Mouse (Mus musculus): ENCODE results near the gene Uap1l1. TPM values are rescaled to one million over a fixed set of nuclear protein-coding genes. Genes with fewer than 3 reads are reported as not detected.

Gene Uap1l1
- polyA plus RNA-seq, 1 experiment from 2014 or later = 12.7 TPM

DNA sequence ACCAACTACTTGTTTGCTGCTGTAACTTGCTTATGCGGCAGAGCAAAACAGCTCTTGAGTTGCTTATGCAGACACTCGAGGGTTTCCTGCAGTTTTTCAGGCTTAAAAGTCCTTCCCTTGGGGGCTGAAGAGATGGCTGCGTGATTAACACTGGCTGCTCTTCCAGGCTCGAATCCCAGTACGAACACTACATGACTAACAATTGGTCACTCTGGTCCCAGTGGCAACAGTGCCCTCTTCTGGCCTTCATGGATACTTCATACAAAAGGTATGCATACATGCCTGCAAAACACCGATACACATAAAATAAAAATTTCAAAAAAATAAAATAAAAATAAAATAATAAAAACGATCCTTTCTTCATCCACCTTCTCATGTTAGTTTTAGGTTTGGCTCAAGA, 37.0 kb downstream of the Uap1l1 start:
- H3K27ac ChIP-seq = no peak overlapping the region
- peaks cover 9% of the 10 kb centered on the region for H3K4me1 ChIP-seq
- no peaks in the 10 kb centered on the region for H3K27me3 ChIP-seq (ENCODE audit: insufficient read depth, poor library complexity, severe bottlenecking)
- 0 out of 2 replicates have a peak, but pooled peaks cover under 1% of the 10 kb centered on the region for H3K36me3 ChIP-seq
- no peaks in the 10 kb centered on the region for H3K9me3 ChIP-seq
- H3K4me3 ChIP-seq = no peak overlapping the region
- DNase-seq (ENCODE audit: low spot score) = no peak
- WGBS = 38% methylated on average over 7 of the region's 7 CpGs

DNA sequence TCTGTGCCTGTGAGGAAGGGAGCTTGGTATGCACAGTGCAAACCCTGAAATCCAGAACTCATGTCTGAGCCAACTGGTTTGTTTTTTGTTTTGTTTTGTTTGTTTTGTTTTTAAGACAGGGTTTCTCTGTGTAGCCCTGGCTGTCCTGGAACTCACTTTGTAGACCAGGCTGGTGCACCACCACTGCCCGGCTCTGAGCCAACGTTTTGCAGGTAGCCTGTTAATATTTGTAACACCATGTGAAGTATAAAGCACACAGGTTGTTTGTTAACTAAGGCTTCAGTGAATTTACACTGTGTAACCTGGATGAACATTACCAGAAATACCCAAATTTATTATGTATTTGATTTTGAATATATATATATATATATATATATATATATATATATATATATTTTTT, 39.4 kb downstream of the Uap1l1 start:
- Histone ChIP-seq H3K9me3 (no peaks in the 10 kb centered on the region), H3K36me3 (no peaks in the 10 kb centered on the region), H3K27me3 (ENCODE audit: insufficient read depth, poor library complexity, severe bottlenecking) (peaks cover 7% of the 10 kb centered on the region), H3K4me3 (no peak overlapping the region), H3K27ac (no peak overlapping the region), H3K4me1 (no peaks in the 10 kb centered on the region)
- 71% methylated on average over 2 of the region's 2 CpGs for WGBS
- DNase-seq (ENCODE audit: low spot score) = no peak

DNA sequence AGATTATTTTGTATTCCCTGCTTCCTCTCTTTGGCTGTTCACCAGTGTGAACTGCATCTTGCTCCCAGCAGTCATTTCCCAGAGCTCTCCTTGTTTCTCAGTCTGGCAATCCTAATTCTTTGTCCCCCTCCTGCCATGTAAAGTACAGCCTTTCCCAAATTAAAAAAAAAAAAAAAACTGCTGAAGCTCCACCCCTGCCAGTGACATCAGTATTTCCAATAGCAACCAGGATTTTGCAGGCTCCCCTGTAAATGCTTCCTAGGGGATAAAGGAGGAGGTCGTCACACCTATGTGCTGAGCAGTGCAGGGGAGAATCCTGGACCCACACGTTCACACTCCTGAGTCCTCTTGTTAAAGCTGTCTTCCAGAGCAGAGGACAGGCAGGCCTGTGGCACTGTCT, 45.4 kb downstream of the Uap1l1 start:
- Histone ChIP-seq H3K9me3 (no peaks in the 10 kb centered on the region), H3K4me1 (peaks cover 7% of the 10 kb centered on the region; the same call in 1 of the 2 replicates), H3K27ac (no peak overlapping the region), H3K27me3 (ENCODE audit: insufficient read depth, poor library complexity, severe bottlenecking) (peaks cover 66% of the 10 kb centered on the region), H3K36me3 (no peaks in the 10 kb centered on the region), H3K4me3 (no peak overlapping the region)
- 25% methylated on average over 2 of the region's 2 CpGs for WGBS
- DNase-seq (ENCODE audit: low spot score) = no peak

DNA sequence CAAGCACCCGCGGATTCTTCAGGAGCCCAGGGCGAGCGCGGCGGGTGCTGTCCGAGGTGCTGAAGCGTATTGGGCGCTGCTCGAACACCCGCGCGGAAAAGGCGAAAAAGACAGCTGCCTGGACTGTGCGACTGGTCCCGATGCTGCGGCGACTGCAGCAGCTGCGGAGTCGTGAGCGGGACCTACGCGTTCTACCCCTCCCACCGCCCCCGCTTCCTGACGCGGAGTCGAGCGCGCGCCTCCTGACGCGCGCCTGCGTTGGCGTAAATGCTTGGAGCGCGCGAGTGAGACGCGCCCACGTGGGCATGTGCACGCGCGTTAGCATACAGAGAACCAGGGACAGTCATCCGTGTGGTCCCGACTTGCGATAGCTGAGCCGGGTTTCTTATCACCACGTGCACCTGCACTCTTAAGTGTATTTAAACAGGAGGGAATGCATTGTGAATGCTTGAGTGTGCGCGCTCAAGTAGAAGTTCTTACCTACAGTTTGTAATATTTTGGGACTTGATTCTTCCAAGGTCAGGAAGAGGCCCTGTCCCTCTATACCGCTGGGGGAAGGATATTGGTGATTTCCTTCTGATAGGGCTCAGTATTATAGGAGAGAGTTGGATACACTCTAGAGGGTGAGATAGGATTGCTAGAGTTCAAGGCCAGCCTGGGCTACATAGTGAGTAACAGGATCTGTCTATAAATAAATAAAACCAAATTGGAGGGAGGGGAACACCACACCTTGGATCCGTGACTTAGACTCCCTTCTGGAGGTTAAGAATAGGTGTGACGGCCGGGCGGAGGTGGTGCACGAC, 46.3 kb downstream of the Uap1l1 start, which contains the start of gene Grin1:
Gene Grin1, minus strand, starts transcription at position 217 of the 803 bp plus-strand sequence.
- 10% methylated on average over 58 of the region's 58 CpGs for WGBS
- peak within 1 kb of the TSS; percentile 53 for H3K4me3 ChIP-seq
- H3K36me3 ChIP-seq = no peaks in the 10 kb centered on the region
- H3K27ac ChIP-seq = no peak within 1 kb of the TSS
- peaks cover 7% of the 10 kb centered on the region; the same call in 1 of the 2 replicates for H3K4me1 ChIP-seq
- H3K9me3 ChIP-seq = no peaks in the 10 kb centered on the region
- peaks cover 75% of the 10 kb centered on the region for H3K27me3 ChIP-seq (ENCODE audit: insufficient read depth, poor library complexity, severe bottlenecking)
- DNase-seq (ENCODE audit: low spot score) = no peak

DNA sequence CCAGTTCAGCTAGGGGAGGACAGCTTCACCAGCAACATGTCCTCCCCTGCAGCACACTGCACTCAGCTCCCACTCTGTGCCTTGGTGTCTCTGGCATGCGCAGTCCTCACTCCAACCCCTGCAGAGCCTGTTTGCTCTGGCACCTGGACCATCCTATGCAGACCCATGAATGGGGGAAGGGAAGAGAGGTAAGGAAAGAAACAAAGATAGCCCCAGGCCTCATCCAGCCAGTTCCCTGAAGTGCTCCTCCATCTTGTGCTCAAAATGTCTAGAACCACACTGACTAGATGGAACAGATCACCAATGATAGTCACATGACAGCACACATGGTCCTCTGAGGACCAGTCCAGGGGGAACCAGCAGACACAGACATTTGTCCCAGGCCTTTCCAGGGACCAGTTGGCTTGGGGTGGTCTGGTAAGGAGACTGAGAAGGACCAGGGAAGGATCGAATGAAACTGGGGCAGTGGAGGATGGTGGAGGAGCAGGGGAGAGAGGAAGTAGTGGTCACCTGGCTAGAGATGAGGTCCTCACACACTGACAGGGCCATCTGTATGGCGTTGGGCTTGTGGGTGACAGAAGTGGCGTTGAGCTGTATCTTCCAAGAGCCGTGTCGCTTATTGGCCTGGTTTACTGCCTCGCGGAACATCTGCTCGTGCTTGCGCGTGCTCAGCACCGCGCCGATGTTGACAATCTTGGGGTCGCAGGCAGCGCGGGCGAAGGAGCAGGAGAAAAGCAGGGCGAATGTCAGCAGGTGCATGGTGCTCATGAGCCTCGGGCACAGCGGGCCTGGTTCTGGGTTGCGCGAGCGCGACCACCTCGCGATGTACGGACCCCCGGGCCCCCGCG, 47.1 kb downstream of the Uap1l1 start:
- H3K36me3 ChIP-seq = no peaks in the 10 kb centered on the region
- peaks cover 83% of the 10 kb centered on the region for H3K27me3 ChIP-seq (ENCODE audit: insufficient read depth, poor library complexity, severe bottlenecking)
- H3K4me3 ChIP-seq = peak overlapping the region; percentile 53
- peaks cover 7% of the 10 kb centered on the region; the same call in 1 of the 2 replicates for H3K4me1 ChIP-seq
- DNase-seq (ENCODE audit: low spot score) = no peak
- WGBS = 8% methylated on average over 31 of the region's 31 CpGs
- H3K9me3 ChIP-seq = no peaks in the 10 kb centered on the region
- no peak overlapping the region for H3K27ac ChIP-seq

DNA sequence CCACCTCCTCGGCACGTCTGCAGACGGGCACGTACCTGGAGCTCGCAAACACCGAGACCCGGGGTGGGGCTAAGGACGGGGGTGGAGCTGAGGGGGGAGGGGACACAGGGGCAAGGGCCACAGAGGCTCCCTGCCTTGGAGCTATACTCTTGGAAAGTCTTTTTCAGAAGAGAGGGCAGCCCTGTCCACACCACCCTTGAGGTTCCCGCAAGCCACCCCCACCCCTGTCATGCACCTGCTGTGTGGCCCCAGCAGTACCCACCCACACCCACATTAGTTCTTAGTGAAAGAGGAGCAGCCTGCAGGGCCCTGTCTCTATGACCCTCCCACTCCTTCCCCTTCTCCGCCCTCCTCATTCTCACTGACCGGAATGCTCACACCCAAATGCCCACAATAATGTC, 54.0 kb downstream of the Uap1l1 start:
- H3K9me3 ChIP-seq = no peaks in the 10 kb centered on the region
- DNase-seq (ENCODE audit: low spot score) = no peak
- H3K27me3 ChIP-seq (ENCODE audit: insufficient read depth, poor library complexity, severe bottlenecking) = peaks cover 100% of the 10 kb centered on the region
- H3K36me3 ChIP-seq = no peaks in the 10 kb centered on the region
- WGBS = 7% methylated on average over 11 of the region's 11 CpGs
- no peak overlapping the region for H3K27ac ChIP-seq
- H3K4me1 ChIP-seq = 0 out of 2 replicates have a peak, but pooled peaks cover 3% of the 10 kb centered on the region
- H3K4me3 ChIP-seq = no peak overlapping the region

DNA sequence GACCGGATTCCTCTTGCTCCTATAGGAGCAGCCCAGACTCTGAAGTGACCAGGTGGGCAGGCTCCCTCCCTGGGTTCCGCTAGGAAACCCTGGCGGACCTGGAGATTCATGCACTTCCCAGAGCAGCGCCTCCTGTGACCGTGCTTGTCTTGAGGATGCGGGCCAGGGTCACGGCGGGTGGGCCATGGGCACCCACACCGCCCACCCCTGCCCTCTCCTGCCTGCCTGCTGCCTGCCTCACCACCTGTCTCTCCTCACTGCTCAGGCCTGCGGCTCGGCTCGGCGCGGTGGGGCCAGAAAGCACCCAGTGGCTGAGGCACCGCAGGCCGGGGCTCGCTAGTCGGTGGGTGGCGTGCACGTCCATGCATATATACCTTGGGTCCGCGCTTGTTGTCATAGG, 54.5 kb downstream of the Uap1l1 start:
- H3K4me1 ChIP-seq = 0 out of 2 replicates have a peak, but pooled peaks cover 3% of the 10 kb centered on the region
- H3K4me3 ChIP-seq = 0 out of 2 replicates have a peak overlapping the region, but pooled peaks have one; percentile 10
- WGBS = 3% methylated on average over 22 of the region's 22 CpGs
- no peaks in the 10 kb centered on the region for H3K9me3 ChIP-seq
- H3K27me3 ChIP-seq (ENCODE audit: insufficient read depth, poor library complexity, severe bottlenecking) = peaks cover 100% of the 10 kb centered on the region
- no peaks in the 10 kb centered on the region for H3K36me3 ChIP-seq
- H3K27ac ChIP-seq = no peak overlapping the region
- no peak for DNase-seq (ENCODE audit: low spot score)

DNA sequence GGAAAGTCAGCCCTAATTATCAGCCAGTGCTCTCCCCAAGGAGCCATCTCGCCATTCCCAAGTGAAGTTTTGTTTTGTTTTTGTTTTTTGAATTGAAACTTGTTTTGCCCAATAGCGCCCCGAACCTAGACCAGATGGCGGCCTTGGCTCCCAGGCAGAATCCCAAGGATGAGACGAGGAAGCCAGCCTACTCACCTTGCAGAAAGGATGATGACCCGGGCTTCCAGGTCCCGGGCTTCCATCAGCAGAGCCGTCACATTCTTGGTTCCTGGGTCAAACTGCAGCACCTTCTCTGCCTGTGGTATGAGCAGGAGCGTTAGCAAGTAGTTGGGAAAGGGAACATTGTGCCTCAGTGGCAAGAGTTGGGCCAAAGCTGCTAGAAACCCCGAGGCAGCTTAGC, 55.3 kb downstream of the Uap1l1 start:
- peaks cover 6% of the 10 kb centered on the region for H3K4me1 ChIP-seq
- DNase-seq (ENCODE audit: low spot score) = no peak
- H3K9me3 ChIP-seq = no peaks in the 10 kb centered on the region
- no peak overlapping the region for H3K4me3 ChIP-seq
- 54% methylated on average over 10 of the region's 10 CpGs for WGBS
- no peak overlapping the region for H3K27ac ChIP-seq
- H3K36me3 ChIP-seq = no peaks in the 10 kb centered on the region
- peaks cover 100% of the 10 kb centered on the region for H3K27me3 ChIP-seq (ENCODE audit: insufficient read depth, poor library complexity, severe bottlenecking)

Other genes starting within 250 kb of the Uap1l1 start
- 5.7 and 5.9 TPM in 2 replicates for gene Nrarp, start 184.9 kb downstream of the Uap1l1 start, polyA plus RNA-seq (2016; fragmentation: Nextera tagmentation; extraction: Ambion mirVana)
- gene Tor4a, start 168.8 kb downstream of the Uap1l1 start, polyA plus RNA-seq (2016; fragmentation: Nextera tagmentation; extraction: Ambion mirVana) = 7.7 and 8.4 TPM in 2 replicates
- 90.9 and 99.8 TPM in 2 replicates for gene Nelfb, start 154.2 kb downstream of the Uap1l1 start, polyA plus RNA-seq (2016; fragmentation: Nextera tagmentation; extraction: Ambion mirVana)
- 0.10 TPM in 1 of 2 replicates, not detected in the other for gene Stpg3, start 151.0 kb downstream of the Uap1l1 start, polyA plus RNA-seq (2016; fragmentation: Nextera tagmentation; extraction: Ambion mirVana)
- gene Fam166a, start 146.9 kb downstream of the Uap1l1 start, polyA plus RNA-seq (2016; fragmentation: Nextera tagmentation; extraction: Ambion mirVana) = 0.92 TPM in 1 of 2 replicates, not detected in the other
- gene Tubb4b, start 141.0 kb downstream of the Uap1l1 start, polyA plus RNA-seq (2016; fragmentation: Nextera tagmentation; extraction: Ambion mirVana) = 544 and 610 TPM in 2 replicates
- gene Slc34a3, start 131.3 kb downstream of the Uap1l1 start, polyA plus RNA-seq (2016; fragmentation: Nextera tagmentation; extraction: Ambion mirVana) = not detected in 2 replicates
- 0.08 TPM in 1 of 2 replicates, not detected in the other for gene Rnf224, start 128.9 kb downstream of the Uap1l1 start, polyA plus RNA-seq (2016; fragmentation: Nextera tagmentation; extraction: Ambion mirVana)
- 6.4 and 9.1 TPM in 2 replicates for gene Rnf208, start 123.4 kb downstream of the Uap1l1 start, polyA plus RNA-seq (2016; fragmentation: Nextera tagmentation; extraction: Ambion mirVana)
- gene Cysrt1, start 123.2 kb downstream of the Uap1l1 start, polyA plus RNA-seq (2016; fragmentation: Nextera tagmentation; extraction: Ambion mirVana) = not detected in 2 replicates
- gene AL732309.1, start 118.8 kb downstream of the Uap1l1 start, polyA plus RNA-seq (2016; fragmentation: Nextera tagmentation; extraction: Ambion mirVana) = 4.0 and 6.0 TPM in 2 replicates
- 17.1 and 19.0 TPM in 2 replicates for gene Tmem203, start 110.2 kb downstream of the Uap1l1 start, polyA plus RNA-seq (2016; fragmentation: Nextera tagmentation; extraction: Ambion mirVana)
- gene Tprn, start 103.1 kb downstream of the Uap1l1 start, polyA plus RNA-seq (2016; fragmentation: Nextera tagmentation; extraction: Ambion mirVana) = 5.1 and 6.4 TPM in 2 replicates
- 164 and 199 TPM in 2 replicates for gene Ssna1, start 93.2 kb downstream of the Uap1l1 start, polyA plus RNA-seq (2016; fragmentation: Nextera tagmentation; extraction: Ambion mirVana)
- 101 and 113 TPM in 2 replicates for gene Anapc2, start 93.2 kb downstream of the Uap1l1 start, polyA plus RNA-seq (2016; fragmentation: Nextera tagmentation; extraction: Ambion mirVana)
- gene Tmem210, start 77.5 kb downstream of the Uap1l1 start, polyA plus RNA-seq (2016; fragmentation: Nextera tagmentation; extraction: Ambion mirVana) = not detected in 2 replicates
- not detected in 2 replicates for gene Lrrc26, start 75.8 kb downstream of the Uap1l1 start, polyA plus RNA-seq (2016; fragmentation: Nextera tagmentation; extraction: Ambion mirVana)
- 0.93 TPM in 1 of 2 replicates, not detected in the other for gene Grin1, start 46.5 kb downstream of the Uap1l1 start, polyA plus RNA-seq (2016; fragmentation: Nextera tagmentation; extraction: Ambion mirVana)
- gene Man1b1, start 33.3 kb downstream of the Uap1l1 start, polyA plus RNA-seq (2016; fragmentation: Nextera tagmentation; extraction: Ambion mirVana) = 31.7 and 52.3 TPM in 2 replicates
- gene Dpp7, start 9.3 kb downstream of the Uap1l1 start, polyA plus RNA-seq (2016; fragmentation: Nextera tagmentation; extraction: Ambion mirVana) = 12.9 and 19.1 TPM in 2 replicates
- gene Sapcd2, start 6.6 kb upstream of the Uap1l1 start, polyA plus RNA-seq (2016; fragmentation: Nextera tagmentation; extraction: Ambion mirVana) = 26.8 and 31.8 TPM in 2 replicates
- gene Entpd2, start 30.2 kb upstream of the Uap1l1 start, polyA plus RNA-seq (2016; fragmentation: Nextera tagmentation; extraction: Ambion mirVana) = not detected in 2 replicates
- gene Npdc1, start 33.7 kb upstream of the Uap1l1 start, polyA plus RNA-seq (2016; fragmentation: Nextera tagmentation; extraction: Ambion mirVana) = 14.6 and 16.5 TPM in 2 replicates
- not detected in 2 replicates for gene Fut7, start 57.6 kb upstream of the Uap1l1 start, polyA plus RNA-seq (2016; fragmentation: Nextera tagmentation; extraction: Ambion mirVana)
- gene Abca2, start 63.0 kb upstream of the Uap1l1 start, polyA plus RNA-seq (2016; fragmentation: Nextera tagmentation; extraction: Ambion mirVana) = 3.5 and 4.7 TPM in 2 replicates
- gene Clic3, start 91.2 kb upstream of the Uap1l1 start, polyA plus RNA-seq (2016; fragmentation: Nextera tagmentation; extraction: Ambion mirVana) = 0.69 and 1.1 TPM in 2 replicates
- gene Paxx, start 95.4 kb upstream of the Uap1l1 start, polyA plus RNA-seq (2016; fragmentation: Nextera tagmentation; extraction: Ambion mirVana) = 15.6 and 17.7 TPM in 2 replicates
- gene Ptgds, start 104.4 kb upstream of the Uap1l1 start, polyA plus RNA-seq (2016; fragmentation: Nextera tagmentation; extraction: Ambion mirVana) = 0.18 and 0.32 TPM in 2 replicates
- not detected in 2 replicates for gene Lcn12, start 128.2 kb upstream of the Uap1l1 start, polyA plus RNA-seq (2016; fragmentation: Nextera tagmentation; extraction: Ambion mirVana)
- 86.0 and 92.1 TPM in 2 replicates for gene Fbxw5, start 135.1 kb upstream of the Uap1l1 start, polyA plus RNA-seq (2016; fragmentation: Nextera tagmentation; extraction: Ambion mirVana)
- 4.2 and 6.0 TPM in 2 replicates for gene C8g, start 136.0 kb upstream of the Uap1l1 start, polyA plus RNA-seq (2016; fragmentation: Nextera tagmentation; extraction: Ambion mirVana)
- 29.7 and 30.9 TPM in 2 replicates for gene Traf2, start 181.3 kb upstream of the Uap1l1 start, polyA plus RNA-seq (2016; fragmentation: Nextera tagmentation; extraction: Ambion mirVana)
- gene Edf1, start 192.2 kb upstream of the Uap1l1 start, polyA plus RNA-seq (2016; fragmentation: Nextera tagmentation; extraction: Ambion mirVana) = 336 and 382 TPM in 2 replicates
- gene Mamdc4, start 209.2 kb upstream of the Uap1l1 start, polyA plus RNA-seq (2016; fragmentation: Nextera tagmentation; extraction: Ambion mirVana) = 1.6 and 3.7 TPM in 2 replicates
- 160 and 170 TPM in 2 replicates for gene Phpt1, start 209.5 kb upstream of the Uap1l1 start, polyA plus RNA-seq (2016; fragmentation: Nextera tagmentation; extraction: Ambion mirVana)
- gene Ajm1, start 216.1 kb upstream of the Uap1l1 start, polyA plus RNA-seq (2016; fragmentation: Nextera tagmentation; extraction: Ambion mirVana) = 0.08 TPM in 1 of 2 replicates, not detected in the other
- 57.9 and 69.6 TPM in 2 replicates for gene Rabl6, start 242.8 kb upstream of the Uap1l1 start, polyA plus RNA-seq (2016; fragmentation: Nextera tagmentation; extraction: Ambion mirVana)